25 mouse cellular contexts compared by ENCODE assay signal in genomic region chr16:44320232-44320631, GRCm38 (mm10). TPM values are rescaled to one million over a fixed set of nuclear protein-coding genes. Genes with fewer than 3 reads are reported as not detected.
DNase-seq lines count a peak whose midpoint lies in the region; ATAC-seq lines count a peak whose summit lies in the region.
"Had no signal": no experiment of that assay in that cellular context is flagged by ENCODE, and none has a peak within 500 bp of the region (broad histone marks: within the 10 kb centered on the region; RNA-seq: fewer than 3 reads in every experiment).

No protein-coding gene starts in this region.

- no peak overlapping the region for H3K4me3 ChIP-seq in heart, embryonic 12.5 days
- no peak overlapping the region for H3K4me3 ChIP-seq in midbrain, embryonic 14.5 days (replicated peaks; ENCODE audit: low read depth, low read length)
- no peak overlapping the region for H3K4me3 ChIP-seq in midbrain, embryonic 13.5 days (replicated peaks)
- H3K4me3 ChIP-seq: embryonic facial prominence, embryonic 12.5 days; heart, adult 2 months; heart, embryonic 15.5 days; layer of hippocampus, adult 2 months; limb, embryonic 12.5 days had no signal

- H3K27ac ChIP-seq in heart, embryonic 12.5 days (ENCODE audit: poor library complexity, severe bottlenecking) = no peak overlapping the region
- H3K27ac ChIP-seq in midbrain, embryonic 14.5 days (replicated peaks; ENCODE audit: low read depth, low read length) = no peak overlapping the region
- no peak overlapping the region for H3K27ac ChIP-seq in midbrain, embryonic 13.5 days
- H3K27ac ChIP-seq: embryonic facial prominence, embryonic 12.5 days; heart, adult 2 months; heart, embryonic 15.5 days; layer of hippocampus, adult 2 months; limb, embryonic 12.5 days had no signal

- no peak overlapping the region for H3K4me2 ChIP-seq in heart, embryonic 12.5 days
- no peak overlapping the region for H3K4me2 ChIP-seq in midbrain, embryonic 14.5 days (ENCODE audit: low read length)
- H3K4me2 ChIP-seq in midbrain, embryonic 13.5 days (replicated peaks) = no peak overlapping the region
- H3K4me2 ChIP-seq: embryonic facial prominence, embryonic 12.5 days; heart, embryonic 15.5 days; limb, embryonic 12.5 days; liver, embryonic 11.5 days had no signal

- no peaks in the 10 kb centered on the region for H3K36me3 ChIP-seq in heart, embryonic 12.5 days
- H3K36me3 ChIP-seq in midbrain, embryonic 14.5 days (ENCODE audit: control insufficient read depth, insufficient read depth, low read length) = no peaks in the 10 kb centered on the region
- no peaks in the 10 kb centered on the region for H3K36me3 ChIP-seq in midbrain, embryonic 13.5 days
- H3K36me3 ChIP-seq: embryonic facial prominence, embryonic 12.5 days; heart, embryonic 15.5 days; limb, embryonic 12.5 days had no signal

- H3K9me3 ChIP-seq in heart, embryonic 12.5 days (replicated peaks) = no peaks in the 10 kb centered on the region
- H3K9me3 ChIP-seq in midbrain, embryonic 14.5 days (ENCODE audit: control insufficient read depth, low read length) = no peaks in the 10 kb centered on the region
- H3K9me3 ChIP-seq in midbrain, embryonic 13.5 days = no peaks in the 10 kb centered on the region
- H3K9me3 ChIP-seq: embryonic facial prominence, embryonic 12.5 days; heart, embryonic 15.5 days; limb, embryonic 12.5 days had no signal

- WGBS in heart, embryonic 12.5 days = 77% methylated on average over 3 of the region's 3 CpGs
- 55% methylated on average over 3 of the region's 3 CpGs for WGBS in midbrain, embryonic 14.5 days
- WGBS in midbrain, embryonic 13.5 days = 50% methylated on average over 3 of the region's 3 CpGs

- peak; percentile 4 for DNase-seq in heart, adult 11 months
- DNase-seq in midbrain, embryonic 14.5 days = peak; percentile 16
- peak; percentile 15 to 23 for DNase-seq in CD8-positive naive resting alpha-beta T cell, adult 2 months (ENCODE audit: low read depth in 2 of 2, low spot score in 2 of 2)
- DNase-seq in naive thymus-derived CD4-positive, alpha-beta T cell, adult 2 months (ENCODE audit: low read depth) = peak; percentile 54
- DNase-seq in urinary bladder, postnatal 36 days (ENCODE audit: low spot score in 2 of 2) = no peak
- DNase-seq: adrenal gland, postnatal 36 days; B cell, adult 2 months; cerebellum, adult 11 months; cerebellum, adult 9-11 months; gastrocnemius, postnatal 25 days; heart, adult 2 months; heart, postnatal 4 days; kidney, postnatal 25 days; liver, postnatal 0 days; lung, postnatal 10 days; retina, postnatal 1 day; thymus, postnatal 25 days had no signal

- H3K4me1 ChIP-seq in heart, embryonic 12.5 days (replicated peaks) = no peaks in the 10 kb centered on the region
- H3K4me1 ChIP-seq in midbrain, embryonic 14.5 days (ENCODE audit: control insufficient read depth, insufficient read depth, low read length) = no peaks in the 10 kb centered on the region
- H3K4me1 ChIP-seq in midbrain, embryonic 13.5 days (replicated peaks) = no peaks in the 10 kb centered on the region
- H3K4me1 ChIP-seq: embryonic facial prominence, embryonic 12.5 days; heart, embryonic 15.5 days; limb, embryonic 12.5 days had no signal

- ATAC-seq in heart, embryonic 12.5 days (ENCODE audit: insufficient number of reproducible peaks, low FRiP score) = no peak
- ATAC-seq in midbrain, embryonic 14.5 days (ENCODE audit: low FRiP score, low TSS enrichment) = no peak
- ATAC-seq in midbrain, embryonic 13.5 days = no peak
- ATAC-seq: intestine, postnatal 0 days; liver, postnatal 0 days had no signal

- peaks cover 6% of the 10 kb centered on the region; the same call in 1 of the 2 replicates for H3K27me3 ChIP-seq in heart, embryonic 12.5 days (replicated peaks)
- H3K27me3 ChIP-seq in midbrain, embryonic 14.5 days (ENCODE audit: control insufficient read depth, insufficient read depth, low read length) = no peaks in the 10 kb centered on the region
- no peaks in the 10 kb centered on the region for H3K27me3 ChIP-seq in midbrain, embryonic 13.5 days
- H3K27me3 ChIP-seq: embryonic facial prominence, embryonic 12.5 days; heart, embryonic 15.5 days; limb, embryonic 12.5 days had no signal

- no peak overlapping the region for H3K9ac ChIP-seq in heart, embryonic 12.5 days
- no peak overlapping the region for H3K9ac ChIP-seq in midbrain, embryonic 14.5 days (replicated peaks; ENCODE audit: low read length)
- no peak overlapping the region for H3K9ac ChIP-seq in midbrain, embryonic 13.5 days (replicated peaks)
- H3K9ac ChIP-seq: embryonic facial prominence, embryonic 12.5 days; heart, embryonic 15.5 days; limb, embryonic 12.5 days; liver, postnatal 0 days had no signal

RNA-seq across cellular contexts. Expression of gene Sidt1, which starts 12.8 kb away (rescaled TPM):
- not detected in 2 replicates for polyA plus RNA-seq in heart, embryonic 12.5 days (2016; fragmentation: Nextera tagmentation; extraction: Ambion mirVana)
- polyA plus RNA-seq in midbrain, embryonic 14.5 days (2014; fragmentation: Nextera tagmentation; extraction: Ambion mirVana) = 3.4 and 7.6 TPM in 2 replicates
- 3.3 and 3.5 TPM in 2 replicates for polyA plus RNA-seq in midbrain, embryonic 13.5 days (2015; fragmentation: Nextera tagmentation; extraction: Ambion mirVana)
- polyA plus RNA-seq: liver, embryonic 11.5 days had no signal

RNA-seq across cellular contexts. Expression of gene Spice1, which starts 26.7 kb away (rescaled TPM):
- 22.1 and 23.9 TPM in 2 replicates for polyA plus RNA-seq in heart, embryonic 12.5 days (2016; fragmentation: Nextera tagmentation; extraction: Ambion mirVana)
- polyA plus RNA-seq in midbrain, embryonic 14.5 days (2014; fragmentation: Nextera tagmentation; extraction: Ambion mirVana) = 9.6 and 16.6 TPM in 2 replicates
- polyA plus RNA-seq in midbrain, embryonic 13.5 days (2015; fragmentation: Nextera tagmentation; extraction: Ambion mirVana) = 14.9 and 15.5 TPM in 2 replicates

Comparison
In these comparisons a context has a peak if more than half of its experiments do, and no peak if none do; other contexts are left out.
1. DNase-seq: peak in heart, adult 11 months (single experiment), midbrain, embryonic 14.5 days (single experiment), CD8-positive naive resting alpha-beta T cell, adult 2 months (2 of 2) and naive thymus-derived CD4-positive, alpha-beta T cell, adult 2 months (single experiment); none in urinary bladder, postnatal 36 days (0 of 2).